Mouse (Mus musculus) erythroblast, adult 5-6 weeks (primary cell): ENCODE data around the gene Sel1l. TPM values are rescaled to one million over a fixed set of nuclear protein-coding genes. Genes with fewer than 3 reads are reported as not detected.

Source experiments
- total RNA-seq, 2 experiments: library from RNA; stranded (forward) in 1 of 2; stranded (reverse) in 1 of 2; fragments of 150-400 nt in 1 of 2; fragments of 200-764, 138-1000 nt in 1 of 2; gene quantifications; 2 replicates each; pipeline versions ENCODE4 v1.2.3 to v1.2.4; 2015 to 2017; ENCODE audit warnings: low replicate concordance in 2 of 2

The Sel1l gene
- total RNA-seq, 2 experiments from 2014 or later, result 13.6 to 19.0 TPM

Other genes with a start within 250 kb of the Sel1l start
- gene Ston2, start 60.8 kb downstream of the Sel1l start, total RNA-seq (2015; ENCODE audit: low replicate concordance), result 0.58 and 1.5 TPM in 2 replicates
- gene Ston2, start 60.8 kb downstream of the Sel1l start, total RNA-seq (2017; ENCODE audit: low replicate concordance), result 0.70 and 2.0 TPM in 2 replicates